Mouse (Mus musculus) embryo, embryonic 11 days (tissue): ENCODE data around the gene Etl4.

Source experiments
- DNase-seq: peaks from one replicate; pipeline ENCODE4 v3.0.0-alpha.2; 2015

The Etl4 gene

DNA sequence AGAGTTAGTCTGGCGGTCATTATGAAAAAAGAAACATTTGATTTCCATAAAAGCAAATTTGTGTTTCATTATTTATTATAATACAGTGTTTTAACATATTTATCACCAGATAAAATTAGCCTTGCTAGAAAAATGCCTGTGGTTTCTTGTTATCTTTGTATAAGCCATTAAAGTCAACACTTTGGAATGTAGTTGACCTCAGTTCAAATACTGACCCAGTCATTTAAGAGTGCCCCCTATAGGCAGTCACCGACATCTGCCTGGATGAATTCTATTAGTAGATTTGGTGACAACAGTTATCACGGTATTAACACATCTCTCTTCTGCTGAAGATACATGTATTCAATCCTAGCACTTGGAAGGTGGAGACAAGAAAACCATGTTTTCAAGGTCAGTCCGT lies 536.6 kb downstream of the Etl4 start:
- DNase-seq: no peak

DNA sequence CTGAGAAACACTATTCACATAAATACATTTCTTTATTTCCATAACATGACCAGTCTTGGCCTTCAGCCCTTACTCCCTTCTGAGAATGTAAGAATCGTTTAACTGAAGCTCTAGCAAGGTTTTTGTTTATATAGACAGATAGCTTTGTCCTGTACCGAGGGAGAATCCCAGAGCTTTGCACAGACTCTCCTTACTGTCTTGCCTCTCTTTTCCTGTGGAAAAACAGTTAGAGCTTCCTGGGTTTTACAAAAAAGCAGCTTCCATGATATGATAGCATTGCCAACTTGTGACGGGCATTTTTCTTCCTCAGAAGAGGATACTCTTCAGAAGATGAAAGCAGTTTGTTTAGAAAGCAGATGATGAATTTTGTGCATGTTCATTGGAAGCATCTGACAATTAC lies 541.4 kb downstream of the Etl4 start:
- no peak for DNase-seq

DNA sequence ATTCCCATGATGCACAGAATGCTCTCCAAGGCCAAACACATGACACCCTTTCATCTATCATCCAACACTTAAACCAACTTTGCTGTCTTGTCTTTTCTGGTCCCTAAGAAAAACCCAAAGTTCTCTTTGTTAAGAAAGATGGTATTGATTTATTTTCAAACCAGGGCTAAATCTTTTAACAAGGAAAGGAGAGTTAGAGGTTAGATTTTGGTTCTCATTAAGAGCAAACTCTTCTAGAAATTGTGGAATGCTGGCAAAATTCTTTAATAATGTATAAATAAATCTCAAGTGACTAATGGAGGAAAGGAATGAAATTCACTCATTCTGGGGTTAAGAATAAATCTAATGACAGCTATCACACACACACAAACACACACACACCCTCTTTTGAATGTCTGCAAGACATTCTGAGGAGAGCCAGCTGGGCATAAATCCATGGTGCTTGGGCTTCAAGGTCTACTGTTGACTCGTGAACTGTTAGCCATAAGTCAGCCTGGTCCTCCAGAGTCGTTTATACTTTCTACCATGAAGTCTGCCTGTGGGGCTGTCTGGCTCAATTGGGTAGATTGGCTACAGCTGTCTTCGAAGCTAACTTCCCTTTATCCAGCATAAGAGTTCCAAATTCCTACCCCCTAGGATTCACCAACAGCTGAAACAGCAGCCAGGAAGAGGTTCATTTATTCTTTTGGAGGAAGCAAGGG lies 544.1 kb downstream of the Etl4 start:
- peak; percentile 15 for DNase-seq

DNA sequence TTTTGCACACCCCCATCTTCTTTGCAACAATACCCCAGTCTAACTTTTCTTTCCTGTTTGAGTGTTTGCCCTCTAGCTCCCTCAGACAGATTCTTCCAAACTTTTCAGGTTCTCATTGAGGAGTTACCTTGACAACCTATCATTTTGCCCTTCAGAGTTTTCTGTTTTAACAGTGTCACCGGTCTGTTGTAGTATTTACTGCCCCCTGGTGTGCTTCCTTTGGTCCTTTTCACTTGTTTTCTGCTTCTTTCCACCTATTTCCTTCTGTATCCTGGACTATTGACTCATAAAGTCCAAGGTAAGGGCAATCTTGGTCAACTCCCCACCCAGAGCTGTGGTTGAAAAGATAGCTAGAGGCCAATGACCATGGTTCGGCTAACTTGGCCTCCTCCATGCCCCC lies 569.6 kb downstream of the Etl4 start:
- DNase-seq: no peak

DNA sequence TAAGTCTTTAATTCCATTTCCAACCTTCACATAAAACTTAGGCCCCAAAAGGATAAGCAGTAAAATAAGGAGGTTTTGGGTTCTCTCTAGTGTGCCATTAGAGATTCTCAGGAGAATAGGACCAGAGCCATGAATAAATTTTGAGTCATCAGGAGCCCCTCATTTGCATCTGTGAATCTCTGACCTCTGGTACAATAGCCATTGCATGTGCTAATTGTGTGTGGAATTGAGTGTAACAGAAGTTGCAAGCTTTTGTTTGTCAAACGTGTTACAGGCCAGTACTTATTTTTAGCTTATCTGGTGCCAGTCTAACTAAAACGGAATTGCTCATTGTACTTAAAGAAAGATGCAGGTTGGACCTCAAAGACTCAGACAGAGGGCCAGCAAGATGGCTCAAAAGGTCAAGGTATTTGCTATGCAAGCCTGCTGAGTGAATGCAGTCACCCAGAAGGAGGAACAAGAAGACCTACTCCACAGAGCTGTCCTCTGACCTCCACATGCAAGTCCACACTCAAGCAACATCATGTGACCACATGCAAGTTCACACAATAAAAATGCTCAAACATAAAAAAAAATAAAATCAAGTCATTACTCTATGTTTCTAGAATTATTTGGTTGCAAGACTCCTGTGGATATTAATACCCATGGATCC lies 576.7 kb downstream of the Etl4 start:
- no peak for DNase-seq

DNA sequence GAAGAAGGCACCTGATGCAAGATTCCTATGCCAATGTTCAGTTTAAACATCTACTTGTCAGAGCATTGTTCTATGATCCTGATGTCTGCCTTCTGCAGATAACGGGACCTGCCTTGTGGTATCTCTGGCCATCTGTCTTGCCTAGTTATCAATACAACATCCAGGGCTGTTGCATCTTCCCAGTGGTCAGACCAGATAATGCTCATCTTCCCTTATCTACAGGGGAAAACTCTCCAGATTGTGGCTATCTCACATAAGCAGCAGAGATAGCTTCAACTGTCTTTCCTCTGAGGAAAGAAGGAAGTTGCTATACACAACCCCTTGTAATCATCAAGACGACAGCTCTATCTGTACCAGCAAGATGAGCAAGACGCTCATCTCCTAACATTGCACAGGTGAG lies 579.5 kb downstream of the Etl4 start:
- no peak for DNase-seq

DNA sequence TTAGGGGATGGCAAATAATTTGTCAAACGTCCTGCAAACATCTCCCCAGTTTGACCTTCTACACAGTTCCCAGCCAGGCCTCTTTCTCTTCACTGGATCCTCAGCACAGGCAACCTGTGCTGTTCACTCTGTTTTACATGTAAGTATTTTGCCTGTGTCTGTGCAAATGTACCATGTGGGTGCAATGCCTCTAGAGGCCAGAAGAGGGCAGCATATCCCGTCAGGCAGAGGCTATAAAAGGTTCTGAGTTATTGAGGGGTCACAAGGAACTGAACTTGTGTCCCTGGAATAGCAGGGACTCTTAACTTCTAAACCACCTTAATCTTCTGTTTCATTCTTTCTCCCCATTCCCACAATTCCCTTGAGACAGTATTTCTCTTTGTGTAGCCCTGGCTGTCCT lies 582.5 kb downstream of the Etl4 start:
- no peak for DNase-seq

DNA sequence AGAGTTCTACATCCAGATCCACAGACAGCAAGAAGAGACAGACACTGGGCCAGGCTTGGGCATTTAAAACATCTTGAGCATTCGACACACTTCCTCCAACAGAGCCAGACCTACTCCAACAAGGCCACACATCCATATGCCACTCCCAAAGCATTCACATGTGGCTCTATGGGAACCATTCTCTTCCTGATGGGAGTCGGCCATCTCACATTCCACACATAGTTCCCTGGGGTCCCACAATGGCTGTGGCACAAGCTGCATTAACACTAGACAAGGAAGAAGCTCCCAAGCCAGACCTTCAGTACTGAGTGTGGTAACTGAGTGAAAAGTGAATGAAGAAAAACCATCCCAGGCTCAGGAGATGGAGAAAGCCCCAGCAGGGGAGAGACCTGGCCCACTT lies 584.2 kb downstream of the Etl4 start:
- no peak for DNase-seq

DNA sequence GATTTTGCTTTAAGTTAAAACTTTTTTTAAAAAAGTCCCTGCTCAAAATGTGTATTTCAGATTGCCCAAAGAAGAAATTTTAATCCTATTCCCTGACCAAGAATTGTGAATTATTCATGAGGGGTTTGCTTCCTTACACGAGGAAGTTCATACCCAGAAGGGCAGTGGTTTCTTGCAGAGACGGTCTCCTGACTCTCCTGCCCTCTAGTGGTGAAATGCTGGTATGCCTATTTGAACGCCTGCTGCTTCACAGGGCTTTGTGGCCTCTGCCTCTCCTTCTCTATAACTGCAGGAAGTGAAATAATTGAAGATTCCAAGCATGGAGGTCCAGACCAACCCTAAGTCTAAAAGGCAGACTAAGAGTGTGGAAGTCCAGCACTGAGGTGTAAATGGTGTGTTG lies 585.1 kb downstream of the Etl4 start:
- DNase-seq: peak; percentile 84

DNA sequence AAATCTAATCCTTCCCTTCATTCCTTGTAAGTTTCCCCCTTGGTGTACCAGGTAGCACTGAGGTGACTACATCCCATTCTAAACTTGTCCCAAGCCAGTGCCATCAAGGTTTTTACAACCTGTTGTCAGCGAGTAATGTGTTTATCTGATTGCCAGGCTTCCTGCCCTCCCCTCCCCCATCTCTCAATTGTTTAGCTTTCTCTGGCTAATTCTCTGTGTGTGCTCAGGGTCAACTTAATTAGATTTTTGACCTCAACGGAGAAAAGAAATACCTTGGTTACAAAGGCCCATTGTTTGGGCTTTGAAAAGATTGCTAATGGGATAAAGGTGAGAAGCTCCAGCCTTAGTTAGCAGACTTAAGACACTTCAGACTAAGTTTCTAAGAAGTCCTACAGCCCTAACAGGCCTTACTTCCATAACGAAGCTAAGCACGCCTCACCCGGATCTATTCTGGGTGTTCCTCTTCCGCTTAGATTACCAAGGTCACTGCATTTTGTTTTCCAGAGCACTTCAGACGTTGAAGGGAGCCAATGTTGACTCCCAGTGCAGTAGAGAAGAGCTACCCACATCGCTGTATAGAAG lies 586.7 kb downstream of the Etl4 start:
- DNase-seq: no peak

DNA sequence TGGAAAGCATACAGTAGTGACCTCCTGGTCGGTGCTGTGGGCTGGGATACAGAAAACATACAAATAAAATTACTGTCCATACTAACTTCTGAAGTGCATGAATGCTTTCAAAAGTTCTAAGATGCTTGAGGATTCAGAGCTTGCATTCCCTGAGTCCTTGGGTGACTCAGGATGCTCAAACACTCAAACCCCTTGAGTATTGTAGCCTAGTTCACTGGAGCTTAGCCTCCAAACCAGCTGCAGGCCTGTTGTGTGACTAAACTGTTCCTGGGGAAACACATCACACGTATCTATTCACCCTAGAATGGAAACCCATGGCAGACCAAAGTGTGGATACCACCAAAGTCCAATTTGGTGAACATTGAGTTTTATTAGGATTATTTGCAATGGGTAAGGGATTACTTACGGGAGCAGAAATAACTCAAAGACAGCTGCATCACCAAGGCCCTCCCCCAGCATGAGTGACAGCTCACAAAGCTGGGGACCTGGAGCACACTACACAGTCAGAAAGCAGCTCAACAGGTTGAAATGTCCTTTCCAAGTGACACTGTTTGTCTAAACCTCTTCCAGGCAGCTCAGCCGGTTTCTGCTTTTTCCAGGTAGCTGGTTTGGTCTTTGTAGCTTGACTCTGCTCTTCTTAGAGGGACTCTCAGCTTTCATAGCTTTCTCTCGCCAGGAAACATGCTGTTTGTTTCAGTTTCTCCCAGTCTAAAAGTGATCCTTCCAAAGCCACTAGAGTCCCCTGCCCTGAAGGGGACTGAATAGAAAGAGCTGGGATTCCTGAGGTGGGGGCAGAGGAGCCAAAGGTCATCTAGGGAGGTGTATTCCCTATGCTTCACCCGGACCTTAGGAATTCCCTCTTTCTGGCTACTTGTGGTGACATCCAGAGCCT lies 598.5 kb downstream of the Etl4 start:
- peak; percentile 6 for DNase-seq

DNA sequence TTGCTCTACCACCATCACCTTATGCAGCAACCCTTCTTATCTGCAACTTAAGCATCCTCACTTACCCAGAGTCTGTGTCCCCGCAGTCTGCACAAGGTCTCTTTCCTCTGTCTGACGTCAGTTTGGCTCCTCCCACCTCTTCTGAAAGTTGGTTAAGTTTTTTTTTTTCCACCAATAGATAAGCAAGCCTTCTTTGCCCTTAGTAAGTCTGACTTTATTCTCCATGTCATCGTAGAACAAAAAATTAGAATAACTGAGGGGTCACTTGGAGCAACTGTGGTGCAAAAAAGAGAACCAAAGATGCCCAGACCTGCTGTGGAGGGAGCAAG lies 599.1 kb downstream of the Etl4 start:
- no peak for DNase-seq

DNA sequence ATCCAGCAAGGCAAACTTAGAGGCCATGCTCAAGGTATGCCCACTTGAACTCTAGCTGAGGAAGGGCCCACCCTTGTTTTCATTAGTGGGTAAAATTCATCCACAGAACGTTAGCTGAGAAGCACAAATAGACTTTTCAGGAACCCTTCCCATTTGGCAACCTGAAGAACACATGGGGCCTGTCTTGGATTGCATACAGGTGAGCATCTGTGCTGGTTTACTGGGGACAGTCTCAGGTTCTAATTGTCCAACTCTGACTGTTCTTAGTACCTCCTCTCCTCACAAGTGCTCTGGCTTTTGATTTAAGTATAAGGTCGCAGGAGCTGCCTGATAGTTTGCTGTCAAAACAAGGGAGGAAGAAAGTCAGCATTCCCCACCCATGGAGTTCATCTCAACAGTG lies 600.5 kb downstream of the Etl4 start:
- DNase-seq: no peak

DNA sequence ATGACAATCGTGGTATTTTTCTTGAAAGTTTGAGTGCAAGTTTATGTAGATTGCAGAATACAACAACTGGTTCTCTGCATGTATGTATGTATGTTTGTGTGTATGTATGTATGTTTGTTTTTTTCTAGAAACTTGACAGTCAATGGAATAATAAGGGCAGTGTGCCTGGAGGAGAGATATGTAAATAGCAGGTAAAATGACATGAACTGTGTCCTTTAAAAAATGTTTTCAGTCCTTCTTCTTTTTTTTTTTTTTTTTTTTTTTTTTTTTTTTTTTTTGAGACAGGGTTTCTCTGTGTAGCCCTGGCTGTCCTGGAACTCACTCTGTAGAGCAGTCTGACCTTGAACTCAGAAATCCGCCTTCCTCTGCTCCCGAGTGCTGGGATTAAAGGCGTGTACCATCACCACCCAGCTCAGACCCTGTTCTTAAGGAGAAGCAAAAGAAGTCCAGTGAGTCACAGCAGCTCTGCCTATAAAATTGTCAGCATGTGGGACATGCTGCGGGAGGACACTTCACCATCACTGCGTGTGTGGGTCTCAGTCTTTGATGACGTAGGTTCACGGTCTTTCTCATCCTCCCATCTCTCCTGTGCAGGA lies 606.8 kb downstream of the Etl4 start:
- no peak for DNase-seq

DNA sequence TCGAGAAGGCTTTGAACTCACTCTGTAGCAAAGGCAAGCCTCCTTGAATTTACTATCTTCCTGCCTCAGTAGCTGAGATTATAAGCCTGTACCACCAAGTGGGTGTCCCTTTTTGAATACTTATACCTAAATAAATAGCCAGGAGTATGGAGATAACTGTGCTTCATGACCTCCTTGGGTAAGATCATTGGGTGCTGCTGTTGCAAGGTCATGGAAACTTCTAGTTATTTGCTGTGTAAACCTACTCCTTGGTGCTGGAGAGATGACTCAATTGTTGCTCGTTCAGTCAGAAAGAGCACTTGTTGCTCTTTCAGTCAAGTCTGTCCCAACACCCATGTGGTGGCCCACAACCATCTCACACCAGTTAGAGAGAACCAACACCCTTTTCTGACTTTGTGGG lies 608.3 kb downstream of the Etl4 start:
- no peak for DNase-seq

DNA sequence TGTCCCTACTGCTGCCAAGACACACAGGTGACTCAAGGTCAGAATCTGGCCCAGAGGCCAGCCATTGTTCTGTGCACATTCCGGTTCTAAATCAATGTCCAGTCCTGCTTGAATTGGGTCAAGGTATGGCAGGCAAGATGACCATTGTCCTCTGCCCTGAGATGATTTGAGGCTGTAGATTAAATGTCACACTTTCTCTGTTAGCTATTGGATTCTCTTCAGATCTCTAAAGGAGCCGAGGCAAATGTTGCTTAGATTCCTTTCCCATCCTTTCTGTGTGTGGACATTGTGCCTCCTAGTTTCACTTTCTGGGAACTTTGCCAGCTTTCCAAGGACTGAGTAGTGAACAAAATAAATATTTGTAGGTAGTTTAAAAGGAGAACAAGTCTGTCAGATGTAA lies 608.9 kb downstream of the Etl4 start:
- peak; percentile 18 for DNase-seq

DNA sequence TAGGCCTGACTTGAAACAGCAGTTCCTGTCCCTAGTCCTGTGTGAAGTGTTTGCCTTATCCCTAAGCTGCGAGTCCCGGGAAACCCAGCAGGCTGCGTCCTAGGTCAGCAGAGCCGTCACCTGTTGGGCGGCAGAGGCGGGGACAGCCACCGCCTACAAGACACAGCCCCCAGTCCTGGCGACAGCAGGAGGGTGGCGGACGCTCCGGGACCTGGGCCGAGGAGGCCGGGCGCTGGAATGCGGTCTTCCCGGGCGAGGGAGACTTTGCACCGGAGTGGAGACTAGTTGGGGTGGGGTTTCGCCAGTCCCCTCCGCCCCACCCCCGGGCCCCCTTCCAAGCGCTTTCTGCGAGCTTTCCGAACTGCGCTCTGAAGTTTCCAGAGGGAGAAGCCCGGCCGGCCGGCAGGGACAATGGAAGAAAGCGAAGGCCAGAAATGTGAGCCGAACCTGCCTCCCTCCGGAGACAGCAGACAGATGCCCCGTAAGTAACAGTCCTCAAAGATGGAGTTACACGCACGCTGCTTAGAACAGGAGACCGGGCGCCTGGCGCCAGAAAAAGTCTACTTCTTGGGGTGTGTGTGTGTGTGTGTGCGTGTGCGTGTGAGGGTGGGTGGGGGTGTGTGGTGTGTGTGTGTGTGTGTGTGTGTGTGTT lies 610.0 kb downstream of the Etl4 start:
- DNase-seq: peak; percentile 76

DNA sequence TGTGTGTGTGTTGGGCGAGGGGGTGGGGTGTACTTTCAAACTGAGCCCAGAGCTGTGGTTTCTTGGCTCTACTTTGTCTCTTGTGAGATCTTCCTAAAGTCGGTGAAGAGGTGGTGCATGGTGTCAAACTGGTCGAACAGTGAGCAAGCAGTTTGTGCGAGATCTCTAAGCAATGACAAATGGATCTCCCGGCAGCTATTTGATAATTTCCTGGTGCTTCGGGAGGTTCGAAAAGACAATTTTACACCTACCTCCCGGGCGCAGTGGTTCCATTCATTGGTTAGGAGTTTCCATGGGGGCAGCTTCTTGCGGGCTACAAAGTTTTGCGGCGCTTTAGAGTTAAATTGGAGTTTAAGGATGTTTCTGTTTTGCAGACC lies 610.5 kb downstream of the Etl4 start:
- peak; percentile 53 for DNase-seq

DNA sequence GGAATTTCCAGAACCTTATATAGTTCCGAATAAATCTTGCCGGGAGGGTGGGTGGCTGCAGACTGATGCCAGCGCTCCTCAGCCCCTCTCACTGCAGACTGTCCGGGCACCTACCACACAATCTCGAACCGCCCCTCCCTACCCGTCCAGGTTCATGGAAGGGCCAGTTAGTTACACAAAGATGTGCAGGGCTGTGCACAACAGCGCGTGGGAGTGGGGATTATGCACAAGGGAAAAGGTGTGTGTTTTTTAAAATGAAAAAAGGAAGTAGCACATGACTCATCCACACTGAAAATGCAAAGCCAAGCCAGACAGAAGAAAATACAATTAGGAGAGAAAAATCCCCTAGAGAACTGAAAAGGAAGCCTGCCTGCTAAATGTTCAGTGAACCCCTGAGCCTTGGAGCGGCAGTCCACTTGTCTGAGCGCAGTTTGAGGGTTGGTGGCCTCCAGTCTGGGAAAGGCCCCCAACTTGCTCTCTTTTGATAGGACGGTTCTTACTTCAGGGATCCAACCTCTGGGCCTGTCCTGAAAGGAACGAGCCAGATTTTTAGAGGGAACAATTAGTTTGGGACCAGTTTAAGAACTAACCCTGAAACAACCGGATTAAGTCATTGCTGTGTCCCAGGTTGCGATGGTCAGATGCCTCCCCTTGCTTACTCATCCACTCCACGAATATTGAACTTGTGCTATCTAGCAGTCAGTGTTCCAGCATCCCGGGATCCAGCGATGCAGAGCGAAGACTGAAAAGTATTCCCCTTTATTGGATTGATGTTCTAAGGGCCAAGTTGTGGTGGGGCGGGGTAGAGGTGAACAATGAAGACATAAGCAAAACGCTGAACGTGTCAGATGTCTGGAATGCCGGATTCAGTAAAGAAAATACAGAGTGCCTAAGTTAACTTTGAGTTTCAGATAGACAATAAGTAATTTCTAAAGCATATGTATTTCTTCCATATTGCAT lies 611.3 kb downstream of the Etl4 start:
- DNase-seq: peak; percentile 51

DNA sequence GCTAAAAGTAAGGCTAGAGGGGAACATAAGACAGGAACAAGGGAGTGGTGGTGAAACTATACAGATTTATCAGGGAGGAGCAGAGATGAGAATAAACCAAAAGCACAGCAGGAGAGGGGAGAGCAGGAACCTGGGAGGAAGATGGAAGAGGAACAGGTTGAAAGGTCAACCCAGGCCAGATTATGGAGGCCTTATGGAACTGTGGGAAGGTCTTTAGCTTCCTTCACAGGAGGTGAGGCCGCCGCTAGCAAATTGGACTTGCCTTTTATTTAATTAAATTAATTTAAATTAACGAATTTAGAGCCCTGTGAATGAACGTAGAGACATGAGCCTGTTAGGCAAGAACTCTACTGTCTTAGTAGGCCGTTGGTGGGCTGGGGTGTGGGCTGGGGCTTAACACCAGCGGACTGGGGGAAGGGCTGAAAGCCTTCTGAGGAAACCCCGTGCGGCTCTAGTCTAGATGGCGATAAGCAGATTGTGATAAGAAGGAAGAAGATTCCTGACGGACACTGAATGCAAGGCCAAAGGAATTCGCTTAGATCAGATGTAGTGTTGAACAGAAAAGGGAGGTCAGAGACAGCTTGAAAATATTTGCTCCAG lies 612.2 kb downstream of the Etl4 start:
- DNase-seq: no peak

DNA sequence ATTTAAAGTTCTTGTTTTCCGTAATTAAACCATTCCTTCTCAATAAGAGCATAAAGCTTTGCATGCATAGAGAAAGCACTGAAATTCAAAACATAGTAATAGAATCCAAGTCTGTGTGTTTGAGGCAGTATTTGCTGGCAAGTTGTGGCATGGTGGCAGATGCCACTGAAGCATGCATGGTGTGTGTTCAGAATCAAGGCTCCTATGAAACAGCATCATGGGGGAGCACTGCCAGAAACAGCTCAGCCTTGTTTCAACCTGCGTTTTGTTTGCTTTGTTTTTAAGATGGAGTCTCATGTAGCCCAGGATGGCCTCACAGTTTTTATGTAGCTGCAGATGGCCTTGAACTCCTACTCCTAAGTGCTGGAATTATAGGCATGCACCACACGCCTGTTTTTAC lies 614.1 kb downstream of the Etl4 start:
- DNase-seq: no peak
